Mouse (Mus musculus): ENCODE measurements around the gene Eif4enif1. TPM values are rescaled to one million over a fixed set of nuclear protein-coding genes. Genes with fewer than 3 reads are reported as not detected.
A peak's percentile ranks its signal among the peaks of the same experiment; 100 is the strongest.
"Not testable (repeated sequence)": the region's sequence is repeated elsewhere in the genome, so short reads cannot be mapped to it uniquely, and the experiment has no call there.

Eif4enif1 gene
- total and polyA plus RNA-seq, 3 experiments: 54.5 to 127 (median 60.8) TPM

- dilution Hi-C loops (cut with MboI; ENCODE audit: extremely low pct_ligation_motif_present, extremely low pct_unique_long_range_greater_than_20kb, low sequenced_read_pairs); H3K4me2 ChIP-seq (ENCODE audit: insufficient read depth, low read depth, poor library complexity, severe bottlenecking); H3K27me3 ChIP-seq (replicated peaks); H3K9ac ChIP-seq (ENCODE audit: insufficient read depth, low read depth); H3K27ac ChIP-seq (ENCODE audit: insufficient read depth, low read depth); H3K4me3 ChIP-seq (replicated peaks in 1 of 3; ENCODE audit: low read depth in 2 of 3, low read length in 2 of 3, poor library complexity in 1 of 3); H3K36me3 ChIP-seq (replicated peaks in 1 of 2; ENCODE audit: control insufficient read depth in 1 of 2, insufficient read depth in 1 of 2, low read length in 1 of 2); H3K4me1 ChIP-seq (ENCODE audit: control insufficient read depth in 1 of 2, insufficient read depth in 2 of 2); DNase-seq (ENCODE audit: extremely low read depth); in situ Hi-C loops (cut with MboI; ENCODE audit: low pct_ligation_motif_present, low pct_unique_long_range_greater_than_20kb, low sequenced_read_pairs); H3K9me3 ChIP-seq (replicated peaks; ENCODE audit: low read length); H3K79me2 ChIP-seq (replicated peaks; ENCODE audit: control insufficient read depth, extremely low read depth, insufficient read depth, poor library complexity, severe bottlenecking): not testable (repeated sequence)
Measured at GRCm38 (mm10) chr11:3182707-3183106, 19.5 kb upstream of the Eif4enif1 start.

- Histone ChIP-seq H3K4me2 (ENCODE audit: insufficient read depth, low read depth, poor library complexity, severe bottlenecking) (no peak within 1 kb of the TSS), H3K4me1 (ENCODE audit: control insufficient read depth in 1 of 2, insufficient read depth in 2 of 2) (no peaks in the 10 kb centered on the region), H3K27ac (ENCODE audit: insufficient read depth, low read depth) (no peak within 1 kb of the TSS), H3K4me3 (replicated peaks in 1 of 3; ENCODE audit: low read depth in 2 of 3, low read length in 2 of 3, poor library complexity in 1 of 3) (peak within 1 kb of the TSS in 1 of 3 experiments; percentile 0), H3K9ac (ENCODE audit: insufficient read depth, low read depth) (no peak within 1 kb of the TSS), H3K79me2 (replicated peaks; ENCODE audit: control insufficient read depth, extremely low read depth, insufficient read depth, poor library complexity, severe bottlenecking) (no peaks in the 10 kb centered on the region), H3K9me3 (replicated peaks; ENCODE audit: low read length) (peaks cover 15% of the 10 kb centered on the region), H3K36me3 (replicated peaks in 1 of 2; ENCODE audit: control insufficient read depth in 1 of 2, insufficient read depth in 1 of 2, low read length in 1 of 2) (no peaks in the 10 kb centered on the region), H3K27me3 (replicated peaks) (no peaks in the 10 kb centered on the region)
- DNase-seq (ENCODE audit: extremely low read depth): no peak
- dilution Hi-C loops (cut with MboI; ENCODE audit: extremely low pct_ligation_motif_present, extremely low pct_unique_long_range_greater_than_20kb, low sequenced_read_pairs) (no loop called here), in situ Hi-C loops (cut with MboI; ENCODE audit: low pct_ligation_motif_present, low pct_unique_long_range_greater_than_20kb, low sequenced_read_pairs) (no loop called here)
- TF ChIP-seq ELF1 (IDR thresholded peaks at IDR 0.05; ENCODE audit: low read depth, low read length): no peak
- no peak for TF ChIP-seq CHD2 (IDR thresholded peaks at IDR 0.05; ENCODE audit: low read length)
- no peak for TF ChIP-seq NELFE (IDR thresholded peaks at IDR 0.05; ENCODE audit: low read depth, low read length)
- no peak for TF ChIP-seq NRF1 (IDR thresholded peaks at IDR 0.05; ENCODE audit: low read depth, low read length)
- no peak for TF ChIP-seq JUND (conservative IDR thresholded peaks at IDR 0.05; ENCODE audit: low read depth, low read length)
- no peak for TF ChIP-seq MYC (IDR thresholded peaks at IDR 0.05; ENCODE audit: low read depth, low read length)
- TF ChIP-seq MAX (IDR thresholded peaks at IDR 0.05; ENCODE audit: low read length): no peak
- TF ChIP-seq PAX5 (IDR thresholded peaks at IDR 0.05; ENCODE audit: low read length): no peak
- no peak for TF ChIP-seq UBTF (IDR thresholded peaks at IDR 0.05; ENCODE audit: low read depth, low read length)
- no peak for TF ChIP-seq ZKSCAN1 (IDR thresholded peaks at IDR 0.05; ENCODE audit: borderline replicate concordance, low read depth, low read length)
- no peak for TF ChIP-seq EP300 (IDR thresholded peaks at IDR 0.05; ENCODE audit: low read length)
- no peak for TF ChIP-seq RAD21 (IDR thresholded peaks at IDR 0.05; ENCODE audit: low read depth, low read length)
- TF ChIP-seq ZNF384 (IDR thresholded peaks at IDR 0.05; ENCODE audit: low read depth, low read length): no peak
- TF ChIP-seq ZMIZ1 (IDR thresholded peaks at IDR 0.05; ENCODE audit: low read depth, low read length): no peak
Measured at GRCm38 (mm10) chr11:3193363-3193762, 8.8 kb upstream of the Eif4enif1 start, which contains the start of gene Sfi1. TSS of gene Sfi1 (minus strand) at chr11:3193463.

DNA sequence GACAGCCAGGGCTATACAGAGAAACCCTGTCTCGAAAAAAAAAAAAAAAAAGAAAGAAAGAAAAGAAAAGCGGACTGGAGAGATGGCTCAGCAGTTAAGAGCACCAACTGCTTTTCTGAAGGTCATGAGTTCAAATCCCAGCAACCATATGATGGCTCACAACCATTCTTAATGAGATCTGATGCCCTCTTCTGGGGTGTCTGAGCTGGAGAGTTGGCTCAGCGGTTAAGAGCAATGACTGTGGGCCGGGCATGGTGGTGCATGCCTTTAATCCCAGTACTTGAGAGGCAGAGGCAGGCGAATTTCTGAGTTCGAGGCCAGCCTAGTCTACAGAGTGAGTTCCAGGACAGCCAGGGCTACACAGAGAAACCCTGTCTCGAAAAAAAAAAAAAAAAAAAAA lies 1.6 kb upstream of the Eif4enif1 start:
- peaks cover 3 to 11% of the 10 kb centered on the region in 2 experiments for H3K36me3 ChIP-seq (replicated peaks in 1 of 2; ENCODE audit: control insufficient read depth in 1 of 2, insufficient read depth in 1 of 2, low read length in 1 of 2)
- H3K27me3 ChIP-seq (replicated peaks); H3K4me2 ChIP-seq (ENCODE audit: insufficient read depth, low read depth, poor library complexity, severe bottlenecking); H3K9me3 ChIP-seq (replicated peaks; ENCODE audit: low read length); dilution Hi-C loops (cut with MboI; ENCODE audit: extremely low pct_ligation_motif_present, extremely low pct_unique_long_range_greater_than_20kb, low sequenced_read_pairs); H3K4me3 ChIP-seq (replicated peaks in 1 of 3; ENCODE audit: low read depth in 2 of 3, low read length in 2 of 3, poor library complexity in 1 of 3); DNase-seq (ENCODE audit: extremely low read depth); in situ Hi-C loops (cut with MboI; ENCODE audit: low pct_ligation_motif_present, low pct_unique_long_range_greater_than_20kb, low sequenced_read_pairs); H3K9ac ChIP-seq (ENCODE audit: insufficient read depth, low read depth); H3K27ac ChIP-seq (ENCODE audit: insufficient read depth, low read depth): not testable (repeated sequence)
- H3K4me1 ChIP-seq (ENCODE audit: control insufficient read depth in 1 of 2, insufficient read depth in 2 of 2): peaks cover 0 to 11% of the 10 kb centered on the region in 2 experiments; a peak in 2 of 4 replicates
- H3K79me2 ChIP-seq (replicated peaks; ENCODE audit: control insufficient read depth, extremely low read depth, insufficient read depth, poor library complexity, severe bottlenecking): peaks cover 26% of the 10 kb centered on the region

All from CH12.LX (cell line).